Mouse (Mus musculus) cerebellum, postnatal 14 days (tissue): Measurements from ENCODE around the gene Gm15155.
"Not testable (repeated sequence)": the region's sequence is repeated elsewhere in the genome, so short reads cannot be mapped to it uniquely, and the experiment has no call there.

Experiments
- DNase-seq, 2 experiments: peaks; one replicate each; pipeline ENCODE4 v3.0.0; 2021; ENCODE audit warnings: mixed read lengths in 2 of 2

Gene Gm15155

DNA sequence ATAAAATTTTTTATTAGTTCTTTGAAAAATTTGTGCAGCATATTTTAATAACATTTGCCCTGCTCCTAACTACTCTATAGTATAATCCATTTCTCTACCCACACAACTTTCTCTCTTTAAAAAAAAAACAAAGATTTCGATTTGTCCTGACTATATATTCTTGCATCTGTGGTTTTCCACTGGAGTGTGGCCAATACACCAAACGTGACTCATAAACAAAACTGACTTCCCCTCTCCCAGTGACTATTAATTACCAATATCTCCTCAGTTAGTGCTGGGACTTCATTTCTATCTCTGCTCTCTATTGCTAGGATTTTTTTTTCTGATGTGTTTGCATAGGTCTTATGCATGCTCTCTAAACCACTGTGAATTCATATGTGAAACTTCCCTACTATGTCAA is 531.2 kb downstream of the Gm15155 start:
- no peak for DNase-seq

DNA sequence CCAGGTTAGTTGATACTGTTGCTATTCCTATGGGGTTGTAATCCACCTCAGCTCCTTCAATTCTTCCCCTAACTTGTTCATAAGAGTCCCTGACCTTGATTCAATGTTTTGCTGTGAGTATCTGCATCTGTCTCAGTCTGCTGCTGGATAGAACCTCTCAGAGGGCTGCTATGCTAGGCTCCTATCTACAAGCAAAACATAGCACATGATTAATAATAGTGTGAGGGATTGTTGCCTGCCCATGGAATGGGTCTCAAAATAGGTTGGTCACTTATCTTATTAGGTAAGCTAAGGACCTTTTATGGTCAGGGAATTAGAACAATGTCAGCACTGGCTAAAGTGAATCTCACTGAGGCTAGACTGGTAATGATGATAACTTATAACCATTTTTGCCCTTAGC is 547.0 kb downstream of the Gm15155 start:
- DNase-seq = no peak

DNA sequence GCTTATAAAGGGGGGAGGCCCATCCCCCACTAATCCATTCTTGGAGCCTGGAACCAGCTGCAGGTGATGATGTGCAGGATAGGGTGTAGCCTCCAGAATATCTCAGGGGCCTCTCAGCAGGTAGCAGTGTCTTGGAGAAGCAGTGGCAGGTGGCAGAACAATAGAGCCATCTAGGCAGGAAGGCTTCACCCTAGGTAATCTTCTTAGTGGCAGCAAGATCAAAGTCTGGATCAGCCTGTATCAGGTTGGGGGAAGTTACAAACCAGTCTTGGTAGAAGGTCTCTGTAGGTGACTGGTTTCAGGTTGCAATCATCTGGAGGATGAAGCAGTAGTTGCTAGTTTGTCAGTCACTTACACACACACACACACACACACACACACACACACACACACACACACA is 679.3 kb downstream of the Gm15155 start:
- DNase-seq = not testable (repeated sequence)
